Mouse (Mus musculus): ENCODE results near the gene Tex45. TPM values are rescaled to one million over a fixed set of nuclear protein-coding genes. Genes with fewer than 3 reads are reported as not detected.

Tex45 gene
- polyA plus RNA-seq, 1 experiment from 2014 or later, result not detected

DNA sequence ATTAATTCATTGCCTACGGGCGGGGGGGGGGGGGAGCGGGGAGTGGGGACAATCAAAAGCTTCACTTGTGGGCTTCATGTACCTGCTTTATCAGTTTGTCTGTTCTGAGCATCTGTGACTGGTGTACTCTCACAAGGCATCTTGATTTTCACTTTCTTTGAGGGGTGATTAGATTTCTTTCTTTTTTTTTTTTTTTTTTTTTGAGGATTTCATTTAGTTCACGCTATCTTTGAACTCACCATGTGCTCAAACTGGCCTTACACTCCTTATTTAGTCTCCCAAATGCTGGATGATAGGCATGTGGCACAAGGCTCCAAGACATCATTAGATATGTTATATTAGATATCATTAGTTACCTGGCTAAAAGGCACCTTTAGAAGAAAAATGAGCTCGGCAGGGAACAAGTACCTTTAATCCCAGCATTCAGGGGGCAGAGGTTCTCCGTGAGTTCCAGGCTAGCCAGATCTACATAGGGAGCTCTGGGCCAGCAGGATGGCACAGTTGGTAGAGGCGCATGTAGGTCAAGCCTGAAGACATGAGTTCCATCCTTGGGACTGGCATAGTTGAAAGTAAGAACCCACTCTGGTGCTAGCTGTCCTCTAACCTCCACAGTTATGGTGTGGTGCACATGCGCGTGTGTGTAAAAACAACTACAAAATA lies 2.6 kb upstream of the Tex45 start:
- WGBS (ENCODE audit: missing documents), result 58% methylated on average over 9 of the region's 9 CpGs
- Histone ChIP-seq H3K36me3 (ENCODE audit: inconsistent target) (no peaks in the 10 kb centered on the region), H3K27ac (no peak overlapping the region)

DNA sequence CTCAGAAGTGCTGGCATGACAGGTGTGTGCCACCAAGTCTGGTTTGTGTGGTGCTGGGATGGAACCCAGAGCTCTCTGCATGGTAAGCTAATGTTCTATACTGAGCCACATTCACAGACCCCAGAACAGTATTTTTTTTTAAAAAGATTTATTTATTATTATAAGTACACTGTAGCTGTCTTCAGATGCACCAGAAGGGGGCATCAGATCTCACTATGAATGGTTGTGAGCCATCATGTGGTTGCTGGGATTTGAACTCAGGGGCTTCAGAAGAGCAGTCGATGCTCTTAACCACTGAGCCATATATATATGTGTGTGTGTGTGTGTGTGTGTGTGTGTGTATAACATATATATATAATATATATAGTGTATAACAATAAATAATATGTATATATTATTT lies 1.8 kb upstream of the Tex45 start:
- Histone ChIP-seq H3K27ac (no peak overlapping the region), H3K4me3 (ENCODE audit: inconsistent target) (no peak overlapping the region), H3K79me2 (ENCODE audit: inconsistent target) (no peaks in the 10 kb centered on the region), H3K36me3 (ENCODE audit: inconsistent target) (no peaks in the 10 kb centered on the region)
- 80% methylated on average over 1 of the region's 1 CpGs for WGBS (ENCODE audit: missing documents)

More for the DNA sequence above, 2.6 kb upstream of the Tex45 start:
- no peaks in the 10 kb centered on the region for H3K79me2 ChIP-seq (ENCODE audit: inconsistent target)
- H3K4me3 ChIP-seq (ENCODE audit: inconsistent target), result peak overlapping the region; percentile 43

DNA sequence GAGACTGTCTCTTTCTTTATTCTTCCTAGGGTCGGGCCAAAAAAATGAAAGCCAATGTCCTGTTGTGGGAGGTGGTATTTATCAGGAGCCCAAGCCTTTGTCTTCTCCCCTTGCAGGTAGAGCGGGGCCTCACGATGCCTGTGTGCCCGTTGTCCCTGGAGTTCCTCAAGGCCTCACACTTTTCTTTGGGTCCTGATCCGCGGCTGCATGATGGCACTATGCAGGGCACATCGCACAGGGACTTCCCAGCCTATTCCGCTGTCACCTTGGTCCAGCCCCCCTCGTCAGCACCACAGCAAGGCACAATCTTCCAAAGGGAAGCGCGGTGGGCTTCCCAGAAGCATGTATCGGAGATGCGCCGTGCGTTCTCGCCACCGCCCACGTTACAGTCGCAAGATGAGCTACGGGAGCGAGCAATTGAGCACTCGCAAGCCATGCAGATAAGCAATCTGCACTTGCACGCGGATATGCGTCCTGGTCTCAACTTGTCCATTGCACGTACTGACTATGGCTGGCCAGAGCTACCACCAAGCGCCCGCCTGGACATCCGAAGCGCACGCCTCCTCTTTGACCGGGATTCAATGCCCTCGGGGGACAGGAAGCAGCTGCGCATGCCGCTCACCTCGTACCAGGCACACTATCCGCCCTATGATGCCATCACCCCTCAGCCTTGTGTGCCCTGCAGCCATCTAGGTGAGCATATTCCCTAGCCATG lies 5.2 kb downstream of the Tex45 start:
- WGBS (ENCODE audit: missing documents), result 41% methylated on average over 37 of the region's 37 CpGs
- H3K36me3 ChIP-seq (ENCODE audit: inconsistent target), result no peaks in the 10 kb centered on the region
- no peak overlapping the region for H3K4me3 ChIP-seq (ENCODE audit: inconsistent target)
- no peaks in the 10 kb centered on the region for H3K79me2 ChIP-seq (ENCODE audit: inconsistent target)
- no peak overlapping the region for H3K27ac ChIP-seq

DNA sequence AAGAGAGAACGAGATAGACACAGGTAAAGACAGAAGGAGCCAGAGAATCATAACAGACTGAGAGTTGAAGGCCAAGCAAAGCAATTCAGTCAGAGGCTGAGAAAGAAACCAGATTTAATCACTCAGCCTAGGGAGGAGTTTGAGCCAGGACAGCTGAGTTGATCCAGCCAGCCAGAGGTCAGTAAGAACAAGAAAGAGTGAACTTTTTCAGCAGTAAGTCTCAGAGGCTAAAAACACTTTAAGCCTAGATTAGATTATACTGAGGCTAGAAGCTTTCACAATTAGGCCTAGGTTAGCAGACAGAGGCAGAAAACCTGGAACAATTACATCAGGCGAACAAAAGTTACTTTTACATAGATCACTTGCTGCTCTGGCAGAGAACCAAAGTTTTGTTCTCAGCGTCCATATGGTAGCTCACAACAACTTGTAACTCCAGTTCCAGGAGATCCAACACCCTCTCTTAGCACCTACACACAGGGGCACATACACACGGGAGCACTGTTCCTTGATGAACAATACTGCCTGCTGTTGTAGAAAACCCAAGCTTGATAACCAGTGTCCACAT lies 9.6 kb downstream of the Tex45 start:
- H3K4me3 ChIP-seq (ENCODE audit: inconsistent target), result no peak overlapping the region
- no peaks in the 10 kb centered on the region for H3K79me2 ChIP-seq (ENCODE audit: inconsistent target)
- WGBS (ENCODE audit: missing documents), result 99% methylated on average over 4 of the region's 4 CpGs
- H3K27ac ChIP-seq, result no peak overlapping the region
- H3K36me3 ChIP-seq (ENCODE audit: inconsistent target), result no peaks in the 10 kb centered on the region

DNA sequence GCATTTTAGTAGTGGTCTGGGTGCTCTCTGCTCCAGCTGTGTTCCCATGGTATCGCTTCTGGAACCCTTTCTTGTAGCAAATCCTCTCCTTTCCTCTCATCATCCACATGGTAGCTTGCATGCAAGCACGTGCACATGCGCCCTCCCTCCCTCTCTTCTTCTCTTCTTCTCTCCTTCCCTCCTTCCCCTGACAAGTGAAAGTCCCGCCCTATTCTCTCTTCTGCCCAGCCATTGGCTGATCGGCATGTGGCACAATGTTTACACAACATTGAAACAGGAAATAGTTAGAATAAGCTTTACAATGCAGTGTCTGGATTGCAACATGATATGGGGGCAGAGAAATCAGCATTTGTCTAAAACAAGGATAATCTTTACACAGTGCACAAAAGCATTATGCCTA lies 10.9 kb downstream of the Tex45 start:
- Histone ChIP-seq H3K4me3 (ENCODE audit: inconsistent target) (no peak overlapping the region), H3K27ac (no peak overlapping the region), H3K79me2 (ENCODE audit: inconsistent target) (no peaks in the 10 kb centered on the region), H3K36me3 (ENCODE audit: inconsistent target) (no peaks in the 10 kb centered on the region)
- WGBS (ENCODE audit: missing documents), result 50% methylated on average over 5 of the region's 5 CpGs

DNA sequence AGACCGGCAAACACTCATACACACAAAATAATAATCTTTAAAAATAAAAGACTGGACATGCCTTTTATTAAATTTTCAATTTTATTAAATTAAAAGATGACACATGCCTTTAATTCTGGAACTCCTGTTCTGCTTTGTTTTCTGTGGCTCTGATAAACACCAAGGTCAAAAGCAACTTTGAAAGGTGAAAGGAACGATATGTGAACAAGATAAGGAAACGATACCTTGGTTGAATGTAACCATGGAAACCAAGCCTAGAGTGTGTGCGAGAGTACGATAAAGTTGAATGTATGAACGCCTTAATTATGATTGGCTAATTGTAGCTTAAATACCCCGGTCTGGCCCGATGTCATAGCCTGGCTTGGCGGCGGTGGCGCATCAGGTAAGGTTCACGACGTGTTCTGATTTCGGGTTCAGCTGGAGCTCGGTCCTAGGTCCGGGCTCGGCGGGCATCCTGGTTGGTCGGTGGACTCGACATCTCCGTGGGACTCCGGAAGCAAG lies 11.6 kb downstream of the Tex45 start:
- no peaks in the 10 kb centered on the region for H3K79me2 ChIP-seq (ENCODE audit: inconsistent target)
- no peak overlapping the region for H3K4me3 ChIP-seq (ENCODE audit: inconsistent target)
- H3K27ac ChIP-seq, result no peak overlapping the region
- WGBS (ENCODE audit: missing documents), result 95% methylated on average over 22 of the region's 22 CpGs
- H3K36me3 ChIP-seq (ENCODE audit: inconsistent target), result no peaks in the 10 kb centered on the region

DNA sequence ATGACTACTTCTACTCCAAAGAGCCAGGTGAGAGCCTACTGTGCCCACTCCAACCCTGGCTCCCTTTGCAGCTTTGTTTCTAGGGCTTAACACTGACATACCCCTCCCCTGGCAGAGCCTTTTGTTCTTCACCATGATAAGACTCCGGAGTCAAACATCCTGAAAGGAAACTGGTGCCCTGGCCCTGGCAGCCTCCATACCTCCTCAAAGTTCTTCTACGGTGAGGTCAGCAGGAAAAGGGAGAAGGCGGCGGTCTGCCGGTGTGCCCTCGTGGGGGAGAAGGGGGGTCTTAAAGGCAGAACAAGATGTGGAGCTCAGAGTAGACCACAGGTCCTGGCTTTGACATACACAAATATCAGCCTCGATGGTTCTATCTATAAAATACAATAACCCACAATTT lies 12.9 kb downstream of the Tex45 start:
- Histone ChIP-seq H3K27ac (no peak overlapping the region), H3K4me3 (ENCODE audit: inconsistent target) (no peak overlapping the region), H3K36me3 (ENCODE audit: inconsistent target) (no peaks in the 10 kb centered on the region), H3K79me2 (ENCODE audit: inconsistent target) (no peaks in the 10 kb centered on the region)
- WGBS (ENCODE audit: missing documents), result 18% methylated on average over 6 of the region's 7 CpGs

DNA sequence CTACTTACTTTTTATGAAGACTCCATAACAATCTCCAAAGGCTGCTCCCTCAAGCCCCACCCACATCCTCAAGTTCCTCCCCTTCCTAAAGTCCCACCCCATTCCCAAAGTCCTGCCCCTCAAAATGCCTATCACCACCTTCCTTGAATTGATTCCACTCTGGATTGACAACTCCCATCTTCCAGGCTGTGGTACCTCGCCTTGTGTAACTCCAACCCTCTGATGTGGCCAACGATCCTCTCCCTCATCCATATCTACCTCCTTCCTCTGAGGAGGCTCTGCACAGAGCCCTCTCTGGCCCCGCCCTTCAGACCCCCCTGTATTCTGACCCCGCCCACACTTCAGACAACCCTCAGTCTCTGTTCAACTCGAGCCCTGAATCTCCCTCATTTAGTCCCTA lies 14.5 kb downstream of the Tex45 start:
- Histone ChIP-seq H3K79me2 (ENCODE audit: inconsistent target) (no peaks in the 10 kb centered on the region), H3K4me3 (ENCODE audit: inconsistent target) (no peak overlapping the region), H3K36me3 (ENCODE audit: inconsistent target) (no peaks in the 10 kb centered on the region), H3K27ac (no peak overlapping the region)
- 46% methylated on average over 5 of the region's 5 CpGs for WGBS (ENCODE audit: missing documents)

DNA sequence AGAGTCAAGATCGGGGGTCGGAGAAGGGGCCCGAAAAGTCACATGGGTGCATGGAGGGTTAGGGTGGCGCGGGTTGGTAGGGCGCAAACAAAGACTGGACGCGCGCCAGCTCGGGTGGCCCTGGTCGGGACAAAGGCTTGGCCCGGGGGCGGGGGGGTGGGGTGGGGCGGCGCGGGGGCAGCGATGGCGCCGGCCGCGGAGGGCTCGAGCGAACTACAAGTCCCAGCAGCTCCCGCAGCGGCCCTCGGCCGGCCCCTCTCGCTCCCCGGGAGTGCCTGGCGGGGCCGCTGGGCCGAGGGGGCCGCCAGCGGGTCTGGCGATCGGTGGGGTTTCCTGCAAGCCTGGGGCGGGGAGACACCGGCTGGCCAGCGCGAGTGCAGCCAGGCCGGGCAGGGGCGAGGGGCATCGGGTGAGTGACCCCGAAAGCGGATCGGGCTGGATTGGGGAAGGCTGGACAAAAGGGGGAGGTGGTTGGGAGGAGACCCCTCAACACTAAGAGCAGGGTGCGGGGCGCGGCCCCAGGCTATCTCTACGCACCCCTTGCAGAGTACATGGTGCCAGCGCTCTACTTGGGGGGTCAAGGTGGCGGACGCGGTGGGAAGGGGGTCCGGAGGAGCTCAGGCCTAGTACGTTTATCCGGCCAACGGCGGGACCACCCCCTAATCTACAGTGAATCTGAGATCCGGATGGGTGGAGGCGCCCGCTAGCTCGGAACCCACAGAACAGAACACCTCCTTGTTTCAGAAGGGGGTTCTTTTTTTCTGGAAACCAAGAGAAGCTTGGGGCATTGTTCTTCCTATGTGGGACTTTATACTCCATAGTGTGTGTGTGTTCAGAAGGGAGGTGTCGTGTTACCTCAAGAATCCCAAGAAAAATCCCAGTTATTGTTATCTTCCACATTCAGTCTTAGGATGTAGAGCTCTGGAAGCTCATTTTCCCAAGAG lies 22.5 kb downstream of the Tex45 start, which contains the start of gene Zfp358:
Zfp358 (plus strand) TSS at position 238 of the 944 bp plus-strand sequence.
- Histone ChIP-seq H3K36me3 (ENCODE audit: inconsistent target) (peaks cover 6% of the 10 kb centered on the region; the same call in 1 of the 2 replicates), H3K27ac (no peak within 1 kb of the TSS), H3K4me3 (ENCODE audit: inconsistent target) (peak within 1 kb of the TSS; percentile 86), H3K79me2 (ENCODE audit: inconsistent target) (no peaks in the 10 kb centered on the region)
- 2% methylated on average over 44 of the region's 64 CpGs for WGBS (ENCODE audit: missing documents)

DNA sequence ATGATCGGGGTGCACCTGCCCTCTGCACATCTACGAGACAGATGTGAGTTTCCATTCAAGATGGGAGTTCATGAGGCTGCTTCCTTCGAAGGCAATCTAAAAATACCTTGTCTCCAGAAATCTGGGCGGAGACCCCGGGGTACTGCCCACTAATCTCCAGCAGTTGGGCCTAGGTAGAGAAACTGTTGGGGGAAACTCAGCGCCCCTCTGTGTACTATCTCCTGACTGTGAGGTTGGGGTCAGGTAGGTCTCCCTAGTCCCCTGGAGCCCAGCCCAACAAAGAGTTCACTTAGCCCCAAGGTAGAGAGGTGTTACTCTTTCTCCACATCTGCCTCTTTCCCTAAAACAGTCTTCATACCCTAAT lies 23.2 kb downstream of the Tex45 start:
- no peaks in the 10 kb centered on the region for H3K79me2 ChIP-seq (ENCODE audit: inconsistent target)
- peak overlapping the region; percentile 86 for H3K4me3 ChIP-seq (ENCODE audit: inconsistent target)
- 42% methylated on average over 6 of the region's 6 CpGs for WGBS (ENCODE audit: missing documents)
- no peak overlapping the region for H3K27ac ChIP-seq
- H3K36me3 ChIP-seq (ENCODE audit: inconsistent target), result peaks cover 6% of the 10 kb centered on the region; the same call in 1 of the 2 replicates

DNA sequence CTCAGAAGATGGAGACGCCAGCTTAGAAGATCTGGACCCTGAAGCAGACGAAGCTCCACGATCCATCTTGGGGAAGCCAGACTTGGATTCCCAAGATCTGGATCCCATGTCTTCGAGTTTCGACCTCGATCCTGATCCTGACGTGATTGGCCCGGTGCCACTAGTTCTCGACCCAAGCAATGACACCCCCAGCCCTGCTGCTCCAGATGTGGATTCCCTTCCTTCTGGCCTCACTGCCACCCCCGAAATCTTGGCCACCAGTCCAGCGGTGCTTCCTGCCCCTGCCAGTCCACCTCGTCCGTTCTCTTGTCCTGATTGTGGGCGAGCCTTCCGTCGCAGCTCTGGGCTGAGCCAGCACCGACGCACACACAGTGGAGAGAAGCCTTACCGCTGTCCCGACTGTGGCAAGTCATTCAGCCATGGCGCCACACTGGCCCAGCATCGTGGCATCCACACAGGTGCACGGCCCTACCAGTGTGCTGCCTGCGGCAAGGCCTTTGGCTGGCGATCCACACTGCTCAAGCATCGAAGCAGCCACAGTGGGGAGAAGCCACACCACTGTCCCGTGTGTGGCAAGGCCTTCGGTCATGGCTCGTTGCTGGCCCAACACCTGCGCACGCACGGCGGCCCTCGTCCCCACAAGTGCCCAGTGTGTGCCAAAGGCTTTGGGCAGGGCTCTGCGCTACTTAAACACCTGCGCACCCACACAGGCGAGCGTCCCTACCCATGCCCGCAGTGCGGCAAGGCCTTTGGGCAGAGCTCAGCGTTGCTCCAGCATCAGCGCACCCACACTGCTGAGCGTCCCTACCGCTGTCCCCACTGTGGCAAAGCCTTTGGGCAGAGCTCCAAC lies 25.1 kb downstream of the Tex45 start:
- WGBS (ENCODE audit: missing documents), result 97% methylated on average over 36 of the region's 44 CpGs
- Histone ChIP-seq H3K36me3 (ENCODE audit: inconsistent target) (peaks cover 6% of the 10 kb centered on the region; the same call in 1 of the 2 replicates), H3K79me2 (ENCODE audit: inconsistent target) (peaks cover 3% of the 10 kb centered on the region), H3K4me3 (ENCODE audit: inconsistent target) (no peak overlapping the region), H3K27ac (no peak overlapping the region)

DNA sequence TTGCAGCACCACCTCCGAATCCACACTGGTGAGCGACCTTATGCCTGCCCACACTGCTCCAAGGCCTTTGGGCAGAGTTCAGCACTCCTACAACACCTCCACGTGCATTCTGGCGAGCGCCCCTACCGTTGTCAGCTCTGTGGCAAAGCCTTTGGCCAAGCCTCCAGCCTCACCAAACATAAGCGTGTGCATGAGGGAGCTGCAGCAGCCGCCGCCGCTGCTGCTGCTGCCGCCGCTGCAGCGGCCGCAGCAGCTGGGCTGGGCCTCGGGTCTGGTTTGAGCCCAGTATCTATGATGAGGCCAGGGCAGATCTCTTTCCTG lies 25.7 kb downstream of the Tex45 start:
- Histone ChIP-seq H3K27ac (no peak overlapping the region), H3K36me3 (ENCODE audit: inconsistent target) (peaks cover 6% of the 10 kb centered on the region; the same call in 1 of the 2 replicates), H3K79me2 (ENCODE audit: inconsistent target) (peaks cover 9% of the 10 kb centered on the region), H3K4me3 (ENCODE audit: inconsistent target) (no peak overlapping the region)
- 95% methylated on average over 15 of the region's 15 CpGs for WGBS (ENCODE audit: missing documents)

DNA sequence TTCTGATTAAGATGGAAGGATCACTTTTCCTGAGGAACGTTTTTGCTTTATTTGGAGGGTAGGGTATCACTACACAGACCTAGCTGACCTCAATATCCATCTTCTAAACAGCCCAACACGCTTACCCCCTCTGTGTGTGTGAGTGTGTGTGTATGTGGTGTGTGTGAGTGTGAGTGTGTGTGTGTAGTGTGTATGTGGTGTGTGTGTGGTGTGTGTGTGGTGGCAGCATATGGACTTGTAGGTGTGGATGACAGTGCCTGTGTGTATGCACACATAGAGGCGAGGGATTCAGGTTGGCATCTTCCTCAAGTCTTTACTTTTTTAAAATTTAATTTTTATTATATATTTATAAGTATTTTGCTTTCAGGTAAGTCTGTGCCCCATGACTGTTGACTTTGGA lies 27.9 kb downstream of the Tex45 start:
- 94% methylated on average over 2 of the region's 3 CpGs for WGBS (ENCODE audit: missing documents)
- Histone ChIP-seq H3K36me3 (ENCODE audit: inconsistent target) (peaks cover 6% of the 10 kb centered on the region; the same call in 1 of the 2 replicates), H3K27ac (no peak overlapping the region), H3K79me2 (ENCODE audit: inconsistent target) (peaks cover 31% of the 10 kb centered on the region), H3K4me3 (ENCODE audit: inconsistent target) (no peak overlapping the region)
